Mouse (Mus musculus) gastrocnemius, adult 18-20 months (tissue): ENCODE results near the gene Vars. TPM values are rescaled to one million over a fixed set of nuclear protein-coding genes. Genes with fewer than 3 reads are reported as not detected.
"Not testable (repeated sequence)": the region's sequence is repeated elsewhere in the genome, so short reads cannot be mapped to it uniquely, and the experiment has no call there.

ENCODE experiments used
- DNase-seq: peaks from one replicate; pipeline ENCODE4 v3.0.0; 2021; ENCODE audit warnings: low spot score
- total RNA-seq, 2 experiments: library from RNA; stranded (reverse); gene quantifications; 2 replicates each; pipeline ENCODE4 v1.2.3; 2021

Vars gene
- total RNA-seq, 2 experiments from 2014 or later = 38.2 TPM

GRCm38 (mm10) chr17:35023221-35023620, 22.4 kb downstream of the Vars start:
- no peak for DNase-seq

GRCm38 (mm10) chr17:35023756-35024155, 23.0 kb downstream of the Vars start:
- DNase-seq = no peak

GRCm38 (mm10) chr17:35024261-35024660, 23.5 kb downstream of the Vars start:
- no peak for DNase-seq

- no peak for DNase-seq
These were observed 24.1 kb downstream of the Vars start for GRCm38 (mm10) chr17:35024691-35025488.

DNA sequence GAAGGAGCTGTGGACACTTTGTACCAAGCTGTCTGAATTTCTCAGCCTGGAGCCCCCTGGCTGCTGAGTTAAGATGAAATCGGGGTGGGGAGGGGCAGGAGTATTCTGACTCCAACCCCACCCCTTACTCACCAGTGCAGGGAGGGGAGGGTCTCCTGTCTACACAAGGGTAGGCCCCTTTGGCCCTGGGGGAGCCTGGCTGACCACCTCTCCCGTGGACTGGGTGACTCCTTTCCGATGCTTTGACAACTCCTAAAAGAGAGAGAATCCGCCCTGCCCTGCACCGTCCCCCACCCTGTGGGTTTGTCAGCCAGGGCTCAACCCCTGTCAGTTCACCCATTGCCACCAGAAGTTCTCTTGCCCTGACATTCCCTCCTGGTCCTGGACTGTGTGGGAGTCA, 25.4 kb downstream of the Vars start:
- no peak for DNase-seq

- DNase-seq = no peak
These were observed 26.7 kb downstream of the Vars start, which contains the start of gene Sapcd1 for GRCm38 (mm10) chr17:35027277-35028068. TSS of gene Sapcd1 (minus strand) at chr17:35028016.

- DNase-seq = no peak
These were observed 27.5 kb downstream of the Vars start for GRCm38 (mm10) chr17:35028315-35028714.

DNA sequence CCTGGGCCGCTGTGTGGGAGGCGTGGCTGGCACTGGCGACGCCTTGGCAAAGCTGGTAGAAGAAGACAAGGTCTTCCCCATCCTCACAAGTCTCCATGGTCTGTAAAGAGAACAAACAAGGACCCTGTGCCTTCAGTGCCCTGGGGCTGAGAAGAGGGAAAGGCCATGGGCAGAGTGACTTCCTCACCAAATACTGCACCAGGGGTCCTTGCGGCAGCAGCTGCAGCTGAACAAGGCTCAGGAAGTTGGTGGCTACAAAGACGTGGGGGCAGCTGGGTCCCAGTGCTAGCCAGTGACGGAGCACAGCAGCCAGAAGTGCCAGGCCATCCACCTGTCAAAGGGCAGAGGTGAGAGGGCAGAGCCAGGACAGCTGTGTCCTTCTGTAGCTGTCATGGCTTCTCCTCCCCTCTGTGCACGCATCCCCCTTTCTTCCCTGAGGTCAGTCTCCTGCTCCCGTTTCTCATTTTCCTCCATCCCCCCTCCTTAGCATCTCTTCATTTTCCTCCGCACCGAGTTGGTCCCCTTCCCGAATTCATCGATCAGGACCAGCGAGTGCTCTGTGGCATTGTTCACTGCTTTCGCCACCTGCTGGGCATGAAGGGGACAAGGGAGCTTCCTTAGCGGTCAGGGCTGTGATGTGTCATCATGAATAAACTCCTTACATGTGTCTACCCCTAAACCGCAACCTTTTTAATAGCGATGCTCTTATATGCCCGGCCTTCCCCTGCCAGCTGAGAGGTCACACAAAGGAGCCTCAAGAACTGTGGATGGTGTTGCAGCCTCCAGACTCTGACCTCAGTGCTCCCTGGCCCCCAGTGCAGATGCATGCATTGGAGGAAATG, 29.1 kb downstream of the Vars start:
- DNase-seq = no peak

DNA sequence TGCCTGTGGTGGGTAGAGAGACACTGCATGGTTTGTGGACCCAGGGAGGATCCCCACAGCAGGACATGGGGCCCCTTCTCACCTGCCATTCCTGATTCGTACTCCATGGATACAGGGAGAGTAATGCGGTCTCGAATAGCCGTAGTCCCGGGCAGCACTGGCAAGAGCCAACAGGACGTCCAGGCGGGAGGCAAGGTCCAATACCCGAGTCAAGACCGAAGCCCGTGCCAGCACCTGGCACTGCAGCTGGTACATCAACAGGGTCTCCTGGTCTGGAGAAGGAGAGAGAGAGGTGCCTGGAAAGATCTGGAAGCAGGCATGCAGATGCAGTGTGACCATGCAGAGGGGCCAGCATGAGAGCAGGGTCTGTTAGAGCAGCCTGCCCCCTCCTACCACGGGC, 30.5 kb downstream of the Vars start:
- DNase-seq = no peak

DNA sequence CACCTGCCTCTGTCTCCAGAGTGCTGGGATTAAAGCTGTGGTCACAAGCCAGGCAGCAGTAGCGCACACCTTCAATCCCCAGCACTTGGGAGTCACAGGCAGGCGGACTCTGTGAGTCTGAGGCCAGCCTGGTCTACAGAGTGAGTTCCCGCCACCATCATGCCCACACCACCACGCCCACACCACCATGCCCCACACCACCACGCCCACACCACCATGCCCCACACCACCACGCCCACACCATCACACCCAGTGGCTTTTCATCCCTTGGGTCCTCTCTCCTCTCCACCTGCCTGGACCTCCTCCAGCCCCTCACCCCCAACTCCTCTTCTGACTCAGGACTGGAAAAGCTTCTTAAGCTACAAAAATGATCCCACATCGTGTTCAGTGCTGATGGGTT, 31.1 kb downstream of the Vars start:
- no peak for DNase-seq

DNA sequence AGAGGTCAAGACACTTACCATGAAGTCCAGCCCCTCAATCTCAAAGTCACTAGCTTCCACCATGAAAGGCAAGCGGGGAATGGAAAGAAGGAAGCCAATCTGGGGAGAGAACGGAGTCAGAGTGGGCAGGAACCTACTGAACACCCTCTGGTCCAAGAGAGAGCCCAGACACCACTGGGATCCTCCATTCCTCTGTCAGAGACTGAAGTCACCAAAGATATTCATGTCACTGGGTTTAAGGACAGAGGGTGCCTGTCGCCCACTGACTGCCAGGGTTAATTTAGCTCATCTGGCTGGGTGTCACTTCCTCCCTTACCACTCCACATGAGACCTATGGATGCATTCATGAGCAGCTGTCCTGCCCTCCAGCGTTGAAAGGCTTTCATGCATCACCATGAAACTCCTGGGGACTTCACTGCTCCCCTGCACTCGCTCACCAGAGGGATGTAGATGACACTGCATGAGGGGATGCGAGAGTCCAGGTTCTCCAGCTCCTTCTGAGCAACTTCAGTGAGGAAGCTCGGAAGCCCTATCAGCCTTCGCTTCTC, 31.6 kb downstream of the Vars start:
- no peak for DNase-seq

DNA sequence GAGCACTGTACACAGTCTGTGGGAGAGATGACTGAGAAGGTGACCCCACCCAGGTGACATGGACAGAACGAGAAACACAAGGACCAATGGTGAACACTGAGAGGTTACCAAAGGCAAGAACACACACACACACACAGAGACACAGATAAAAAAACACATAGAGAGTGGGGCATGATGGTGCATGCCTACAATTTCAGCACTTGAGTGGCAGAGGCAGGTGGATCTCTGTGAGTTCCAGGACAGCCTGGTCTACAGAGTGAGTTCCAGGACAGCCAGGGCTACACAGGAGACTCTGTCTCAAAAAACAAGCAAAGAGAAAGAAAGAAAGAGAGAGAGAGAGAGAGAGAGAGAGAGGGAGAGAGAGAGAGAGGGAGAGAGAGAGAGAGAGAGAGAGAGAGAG, 32.9 kb downstream of the Vars start:
- not testable (repeated sequence) for DNase-seq

GRCm38 (mm10) chr17:35034896-35035295, 34.1 kb downstream of the Vars start:
- DNase-seq = no peak

DNA sequence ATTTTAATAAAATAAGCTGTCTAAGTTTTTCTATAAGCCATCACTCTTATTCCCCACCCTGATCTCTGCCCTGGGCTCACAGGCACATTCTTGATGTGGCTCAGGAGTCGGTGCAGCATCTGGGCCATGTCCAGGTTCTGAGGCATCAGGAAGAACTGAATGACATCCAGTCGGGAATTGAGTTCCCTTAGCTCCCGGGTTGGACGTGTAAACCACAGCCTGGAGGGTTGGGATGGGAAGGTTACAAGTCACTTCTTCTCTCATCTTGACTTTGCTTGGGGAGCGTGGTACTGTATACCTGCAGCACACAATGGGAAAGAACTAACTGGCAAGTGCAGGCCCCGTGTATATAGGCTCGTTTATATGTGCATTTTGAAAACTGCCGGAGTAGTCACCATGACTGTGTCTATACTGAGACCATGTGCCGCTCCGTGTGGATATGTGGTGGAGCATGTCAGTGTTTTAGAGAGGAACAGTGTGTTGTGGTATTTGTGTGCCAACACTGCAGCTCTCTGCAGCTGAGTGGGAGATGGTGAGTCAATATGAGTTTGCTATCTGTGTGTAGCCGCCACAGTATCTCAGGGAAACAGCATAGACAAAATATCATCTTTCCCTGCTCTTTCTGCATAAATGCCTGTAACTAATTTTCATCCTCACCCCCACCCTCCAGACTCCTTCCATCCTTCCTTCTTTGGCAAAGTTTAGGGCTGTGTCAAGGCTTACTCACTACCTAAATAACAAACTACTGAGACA, 38.5 kb downstream of the Vars start:
- DNase-seq = no peak

DNA sequence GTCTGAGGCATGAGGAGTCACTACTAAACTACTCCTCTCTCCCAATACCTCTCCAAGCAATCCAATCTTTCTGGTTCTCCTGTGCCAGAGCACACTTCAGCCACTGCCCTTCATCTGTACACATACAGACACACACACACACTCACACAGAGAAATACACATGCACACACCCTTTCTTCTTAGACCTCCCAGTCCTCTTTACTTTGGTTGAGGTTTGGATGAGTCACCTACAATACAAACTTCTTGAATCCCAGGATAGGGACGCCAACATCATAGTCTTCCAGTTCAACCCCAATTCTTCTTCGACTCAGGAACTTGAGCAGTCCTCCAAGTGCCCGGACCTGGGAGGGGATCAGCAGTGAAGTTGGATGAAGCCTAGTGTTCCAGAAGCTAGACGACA, 43.0 kb downstream of the Vars start:
- no peak for DNase-seq

DNA sequence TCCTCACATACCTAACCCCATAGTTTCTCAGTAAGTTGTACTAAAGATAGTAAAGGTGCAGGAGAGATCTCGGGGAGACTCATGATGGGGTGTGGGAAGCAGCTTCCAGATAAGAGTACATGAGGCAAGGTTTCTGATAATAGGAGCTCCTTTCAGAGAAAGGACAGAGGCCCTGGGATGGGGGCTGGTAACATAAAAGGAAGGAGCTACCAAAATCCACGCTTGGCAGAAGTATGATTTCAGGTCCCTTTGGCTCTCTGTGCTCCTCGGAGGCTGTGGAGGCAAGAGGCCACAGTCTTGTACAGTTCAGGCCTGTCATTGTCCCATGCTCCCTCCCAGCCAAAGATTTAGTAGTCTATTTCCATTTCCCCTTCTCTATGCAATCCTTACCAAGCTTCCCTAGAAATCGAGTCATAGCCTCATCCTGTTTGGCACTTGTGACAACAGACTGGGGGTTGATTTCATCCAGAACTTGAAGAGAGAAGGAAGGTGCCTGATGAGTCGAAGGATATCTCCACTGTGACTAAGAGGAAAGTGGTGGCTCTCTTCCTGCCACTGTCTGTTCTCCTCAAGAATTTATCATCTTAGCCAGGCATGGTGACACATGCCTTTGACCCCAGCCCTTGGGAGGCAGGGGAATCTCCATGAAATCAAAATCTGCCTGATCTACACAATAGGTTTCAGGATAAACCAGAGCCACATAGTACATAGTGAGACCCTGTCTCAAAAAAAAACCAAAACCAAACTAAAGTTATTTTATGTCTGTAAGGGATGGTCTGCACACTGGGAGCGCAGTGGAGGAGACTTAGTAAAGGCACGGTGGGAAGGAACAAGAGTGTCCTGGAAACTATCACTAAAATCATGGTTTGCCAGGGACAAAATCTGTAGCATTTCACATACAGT, 44.4 kb downstream of the Vars start:
- DNase-seq = no peak

DNA sequence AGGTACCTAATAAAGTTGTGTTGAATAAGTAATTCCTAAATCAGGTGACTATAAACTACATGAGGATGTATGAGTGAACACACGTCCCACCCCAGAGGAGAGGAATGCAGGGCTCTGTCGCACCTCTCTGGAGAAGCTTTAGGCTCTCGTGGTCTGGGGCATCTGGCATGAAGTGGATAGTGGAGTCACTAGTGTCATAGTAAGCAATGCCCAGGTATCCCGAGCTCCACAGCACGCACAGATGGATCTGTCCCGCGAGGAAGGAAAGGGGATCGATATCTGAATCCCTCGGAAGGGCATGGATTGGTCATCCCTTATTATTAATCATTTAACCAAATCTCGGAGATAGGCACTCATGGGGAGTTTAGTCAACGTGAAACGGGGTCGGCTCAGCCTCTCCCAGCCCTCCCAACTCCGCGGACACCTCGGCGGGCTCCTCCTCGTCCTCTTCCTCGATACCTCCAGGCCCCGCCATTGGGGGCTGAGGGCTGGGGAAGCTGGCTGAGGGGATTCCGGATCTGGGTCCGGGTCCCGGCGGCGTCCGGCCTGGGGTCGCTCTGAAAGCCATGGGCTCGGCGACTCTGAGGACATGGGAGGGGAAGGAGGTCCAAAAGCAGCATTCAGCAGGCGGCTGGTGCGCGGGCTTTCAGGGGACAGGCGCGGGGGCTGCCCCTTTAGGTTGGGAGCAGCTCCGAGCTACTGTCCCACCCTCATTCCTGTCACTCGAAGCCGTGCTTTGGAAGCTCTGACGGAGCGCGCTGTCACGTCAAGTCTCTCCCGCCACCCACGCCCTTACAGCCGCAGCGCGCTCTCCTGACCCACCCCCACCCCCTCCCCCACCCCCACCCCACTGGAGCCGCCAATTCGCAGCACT, 45.3 kb downstream of the Vars start:
- DNase-seq = no peak

- peak; percentile 96 for DNase-seq
These were observed 46.1 kb downstream of the Vars start, which contains the start of gene Msh5 for GRCm38 (mm10) chr17:35046681-35047455. TSS of gene Msh5 (minus strand) at chr17:35046745.
